Mouse (Mus musculus): ENCODE results near the gene Lgsn. TPM values are rescaled to one million over a fixed set of nuclear protein-coding genes. Genes with fewer than 3 reads are reported as not detected.

Lgsn gene
- polyA plus RNA-seq, 1 experiment from 2014 or later, result not detected

GRCm38 (mm10) chr1:31165326-31166121 lies 10.7 kb upstream of the Lgsn start:
- 75% methylated on average over 7 of the region's 7 CpGs for WGBS
- no peaks in the 10 kb centered on the region for H3K27me3 ChIP-seq
- H3K9me3 ChIP-seq, result no peaks in the 10 kb centered on the region
- H3K27ac ChIP-seq, result no peak overlapping the region
- H3K36me3 ChIP-seq, result no peaks in the 10 kb centered on the region
- no peak overlapping the region for H3K9ac ChIP-seq
- H3K4me1 ChIP-seq, result no peaks in the 10 kb centered on the region
- no peak overlapping the region for H3K4me2 ChIP-seq (replicated peaks)
- H3K4me3 ChIP-seq, result no peak overlapping the region
- no peak for ATAC-seq (ENCODE audit: low FRiP score, low read depth)

GRCm38 (mm10) chr1:31175401-31175800 lies 800 bp upstream of the Lgsn start:
- H3K4me1 ChIP-seq, result no peaks in the 10 kb centered on the region
- 79% methylated on average over 3 of the region's 3 CpGs for WGBS
- H3K27me3 ChIP-seq, result no peaks in the 10 kb centered on the region
- ATAC-seq (ENCODE audit: low FRiP score, low read depth), result no peak
- no peak overlapping the region for H3K27ac ChIP-seq
- no peak overlapping the region for H3K9ac ChIP-seq
- H3K4me3 ChIP-seq, result no peak overlapping the region
- H3K4me2 ChIP-seq (replicated peaks), result no peak overlapping the region
- H3K36me3 ChIP-seq, result no peaks in the 10 kb centered on the region
- no peaks in the 10 kb centered on the region for H3K9me3 ChIP-seq

- Histone ChIP-seq H3K27me3 (no peaks in the 10 kb centered on the region), H3K4me2 (replicated peaks) (no peak overlapping the region), H3K4me1 (no peaks in the 10 kb centered on the region), H3K36me3 (no peaks in the 10 kb centered on the region), H3K9me3 (no peaks in the 10 kb centered on the region), H3K9ac (no peak overlapping the region), H3K4me3 (no peak overlapping the region), H3K27ac (no peak overlapping the region)
- no peak for ATAC-seq (ENCODE audit: low FRiP score, low read depth)
- 72% methylated on average over 1 of the region's 1 CpGs for WGBS
Observed at GRCm38 (mm10) chr1:31178264-31178663, 2.1 kb downstream of the Lgsn start.

GRCm38 (mm10) chr1:31190237-31190866 lies 14.2 kb downstream of the Lgsn start:
- Histone ChIP-seq H3K4me2 (replicated peaks) (no peak overlapping the region), H3K4me3 (no peak overlapping the region), H3K9ac (no peak overlapping the region), H3K4me1 (no peaks in the 10 kb centered on the region), H3K27me3 (no peaks in the 10 kb centered on the region), H3K36me3 (no peaks in the 10 kb centered on the region), H3K9me3 (no peaks in the 10 kb centered on the region), H3K27ac (no peak overlapping the region)
- no peak for ATAC-seq (ENCODE audit: low FRiP score, low read depth)
- WGBS, result 71% methylated on average over 10 of the region's 10 CpGs

DNA sequence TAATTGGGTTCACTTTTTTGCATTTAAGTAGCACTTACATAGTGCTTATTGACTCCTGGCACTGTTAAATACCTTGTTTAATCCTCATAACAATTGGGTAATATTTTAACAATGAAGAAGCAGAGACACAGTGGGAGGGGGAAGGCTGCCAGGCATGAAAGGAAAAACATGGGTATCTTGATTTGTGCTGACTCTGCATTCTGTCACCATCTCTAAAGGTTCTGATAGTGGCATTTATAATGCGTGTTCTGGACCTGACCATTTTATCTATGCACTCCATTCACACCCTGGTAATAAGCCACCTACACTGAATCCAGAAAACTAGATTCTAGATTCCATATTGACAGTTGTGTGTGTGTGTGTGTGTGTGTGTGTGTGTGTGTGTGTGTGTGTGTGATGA lies 19.4 kb downstream of the Lgsn start:
- no peak overlapping the region for H3K4me3 ChIP-seq
- no peak overlapping the region for H3K27ac ChIP-seq
- no peak overlapping the region for H3K4me2 ChIP-seq (replicated peaks)
- ATAC-seq (ENCODE audit: low FRiP score, low read depth), result no peak
- H3K4me1 ChIP-seq, result no peaks in the 10 kb centered on the region
- H3K9me3 ChIP-seq, result no peaks in the 10 kb centered on the region
- WGBS, result 75% methylated on average over 1 of the region's 1 CpGs
- no peak overlapping the region for H3K9ac ChIP-seq
- no peaks in the 10 kb centered on the region for H3K36me3 ChIP-seq
- H3K27me3 ChIP-seq, result no peaks in the 10 kb centered on the region

DNA sequence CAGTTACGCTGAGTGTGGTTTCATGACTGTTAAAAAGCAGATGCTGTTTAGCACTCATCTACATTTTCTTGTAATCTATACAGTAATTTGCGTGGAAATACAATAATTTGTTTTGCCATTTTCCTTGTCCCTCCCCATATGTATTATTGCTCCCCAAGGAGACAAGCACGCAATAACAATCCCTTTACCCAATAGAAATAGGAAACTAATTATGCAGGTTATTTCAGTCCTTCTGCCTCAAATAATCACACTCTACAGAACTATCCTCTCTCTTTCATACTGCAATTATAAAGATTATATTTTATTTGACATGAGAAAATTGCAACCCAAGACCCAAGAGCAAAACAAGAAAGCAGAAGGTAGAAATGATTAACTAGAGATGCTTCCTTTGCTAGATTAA lies 20.8 kb downstream of the Lgsn start:
- H3K9ac ChIP-seq, result no peak overlapping the region
- H3K4me2 ChIP-seq (replicated peaks), result no peak overlapping the region
- no peaks in the 10 kb centered on the region for H3K27me3 ChIP-seq
- no peak overlapping the region for H3K4me3 ChIP-seq
- no peak for ATAC-seq (ENCODE audit: low FRiP score, low read depth)
- H3K27ac ChIP-seq, result no peak overlapping the region
- no peaks in the 10 kb centered on the region for H3K36me3 ChIP-seq
- WGBS, result 88% methylated on average over 3 of the region's 3 CpGs
- no peaks in the 10 kb centered on the region for H3K9me3 ChIP-seq
- H3K4me1 ChIP-seq, result no peaks in the 10 kb centered on the region

DNA sequence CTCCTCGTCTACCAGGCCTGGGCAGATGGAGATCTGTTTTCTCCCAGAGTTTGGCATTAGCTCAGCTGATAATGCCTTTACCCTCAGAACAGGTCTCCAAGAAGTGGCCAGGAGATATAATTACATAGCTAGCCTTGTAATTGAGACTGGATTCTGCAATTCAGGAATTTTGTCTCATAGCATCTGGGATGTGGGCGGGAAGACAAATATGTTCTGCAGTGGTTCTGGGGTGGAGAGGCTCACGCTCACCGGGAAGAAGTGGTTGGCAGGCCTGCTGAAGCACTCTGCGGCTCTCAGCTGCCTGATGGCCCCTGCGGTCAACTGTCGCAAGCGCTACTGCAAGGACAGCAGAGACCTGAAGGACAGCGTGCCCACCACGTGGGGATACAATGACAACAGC lies 27.6 kb downstream of the Lgsn start:
- H3K36me3 ChIP-seq, result no peaks in the 10 kb centered on the region
- no peaks in the 10 kb centered on the region for H3K4me1 ChIP-seq
- no peak overlapping the region for H3K27ac ChIP-seq
- H3K9ac ChIP-seq, result no peak overlapping the region
- H3K4me3 ChIP-seq, result no peak overlapping the region
- H3K9me3 ChIP-seq, result no peaks in the 10 kb centered on the region
- no peaks in the 10 kb centered on the region for H3K27me3 ChIP-seq
- no peak overlapping the region for H3K4me2 ChIP-seq (replicated peaks)
- ATAC-seq (ENCODE audit: low FRiP score, low read depth), result no peak
- WGBS, result 88% methylated on average over 10 of the region's 10 CpGs

GRCm38 (mm10) chr1:31205346-31205745 lies 29.1 kb downstream of the Lgsn start:
- Histone ChIP-seq H3K27me3 (no peaks in the 10 kb centered on the region), H3K4me3 (no peak overlapping the region), H3K27ac (no peak overlapping the region), H3K4me2 (replicated peaks) (no peak overlapping the region), H3K9ac (no peak overlapping the region), H3K36me3 (no peaks in the 10 kb centered on the region), H3K9me3 (no peaks in the 10 kb centered on the region), H3K4me1 (no peaks in the 10 kb centered on the region)
- WGBS, result 67% methylated on average over 7 of the region's 7 CpGs
- no peak for ATAC-seq (ENCODE audit: low FRiP score, low read depth)

DNA sequence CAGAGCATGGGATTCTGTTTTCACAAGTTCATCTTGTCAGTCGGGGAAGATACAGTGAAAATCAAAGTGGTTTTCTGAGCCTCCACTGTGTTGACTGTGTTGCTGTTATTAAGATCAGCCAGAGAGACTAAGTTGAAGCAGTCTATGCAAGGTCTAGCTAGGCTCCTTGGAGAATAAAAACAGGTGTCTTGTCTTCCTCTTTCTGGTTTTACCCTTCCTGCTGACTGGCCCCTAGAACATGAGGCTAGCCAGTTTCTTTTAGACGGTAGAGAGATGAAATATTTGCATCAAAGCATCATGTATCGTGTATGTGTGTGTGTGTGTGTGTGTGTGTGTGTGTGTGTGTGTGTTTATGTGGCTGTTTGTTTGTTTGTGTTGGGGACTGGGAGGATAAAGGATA lies 29.6 kb downstream of the Lgsn start:
- H3K9me3 ChIP-seq, result no peaks in the 10 kb centered on the region
- no peak overlapping the region for H3K4me3 ChIP-seq
- no peaks in the 10 kb centered on the region for H3K36me3 ChIP-seq
- no peak overlapping the region for H3K9ac ChIP-seq
- ATAC-seq (ENCODE audit: low FRiP score, low read depth), result no peak
- H3K4me1 ChIP-seq, result no peaks in the 10 kb centered on the region
- no peak overlapping the region for H3K27ac ChIP-seq
- no peak overlapping the region for H3K4me2 ChIP-seq (replicated peaks)
- H3K27me3 ChIP-seq, result no peaks in the 10 kb centered on the region
- 87% methylated on average over 3 of the region's 3 CpGs for WGBS

DNA sequence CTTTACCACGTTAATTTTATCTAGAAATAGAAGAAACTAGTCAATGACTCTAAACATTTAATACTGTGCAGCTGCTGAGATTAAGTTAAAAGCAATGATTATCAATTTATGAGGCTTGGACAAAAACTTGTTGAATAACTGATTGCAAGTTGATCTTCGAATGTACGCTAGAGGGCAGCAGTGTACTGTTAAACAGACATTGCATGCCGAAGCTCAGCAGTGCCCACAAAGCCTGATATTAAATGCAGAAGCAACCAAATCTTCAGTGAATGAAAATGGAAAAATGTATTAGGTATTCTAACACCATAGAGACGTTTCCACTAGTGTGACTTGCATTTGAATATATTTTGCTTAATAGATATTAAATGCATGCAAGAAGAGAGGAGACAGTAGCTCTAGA lies 33.9 kb downstream of the Lgsn start:
- Histone ChIP-seq H3K27ac (no peak overlapping the region), H3K36me3 (no peaks in the 10 kb centered on the region), H3K9me3 (no peaks in the 10 kb centered on the region), H3K4me3 (no peak overlapping the region), H3K27me3 (no peaks in the 10 kb centered on the region), H3K4me2 (replicated peaks) (no peak overlapping the region), H3K9ac (no peak overlapping the region), H3K4me1 (no peaks in the 10 kb centered on the region)
- 1% methylated on average over 5 of the region's 5 CpGs for WGBS
- ATAC-seq (ENCODE audit: low FRiP score, low read depth), result no peak; the same call in 1 of the 2 replicates

DNA sequence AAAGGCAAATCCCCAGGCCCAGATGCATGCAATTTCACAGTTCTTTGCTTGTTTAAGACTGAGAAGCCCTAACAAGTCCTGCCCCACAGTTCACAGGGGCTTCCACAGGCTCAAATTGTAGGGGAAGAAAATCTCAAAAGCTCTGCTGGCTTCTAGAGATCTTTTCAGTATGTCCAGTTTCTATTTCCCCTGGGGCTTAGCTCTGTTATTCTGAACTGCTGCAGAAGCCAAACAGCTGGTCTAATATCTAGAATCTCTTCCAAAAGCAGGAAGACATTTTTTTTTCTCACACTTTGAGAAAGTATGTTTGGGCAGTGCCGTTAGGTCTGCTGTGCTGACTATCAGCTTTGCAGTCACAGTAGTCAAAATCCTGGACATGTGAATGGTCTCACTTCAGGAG lies 38.6 kb downstream of the Lgsn start:
- Histone ChIP-seq H3K27ac (no peak overlapping the region), H3K36me3 (no peaks in the 10 kb centered on the region), H3K9me3 (no peaks in the 10 kb centered on the region), H3K4me3 (no peak overlapping the region), H3K4me2 (replicated peaks) (no peak overlapping the region), H3K4me1 (no peaks in the 10 kb centered on the region), H3K9ac (no peak overlapping the region), H3K27me3 (no peaks in the 10 kb centered on the region)
- no peak for ATAC-seq (ENCODE audit: low FRiP score, low read depth)
- WGBS, result 70% methylated on average over 1 of the region's 1 CpGs

DNA sequence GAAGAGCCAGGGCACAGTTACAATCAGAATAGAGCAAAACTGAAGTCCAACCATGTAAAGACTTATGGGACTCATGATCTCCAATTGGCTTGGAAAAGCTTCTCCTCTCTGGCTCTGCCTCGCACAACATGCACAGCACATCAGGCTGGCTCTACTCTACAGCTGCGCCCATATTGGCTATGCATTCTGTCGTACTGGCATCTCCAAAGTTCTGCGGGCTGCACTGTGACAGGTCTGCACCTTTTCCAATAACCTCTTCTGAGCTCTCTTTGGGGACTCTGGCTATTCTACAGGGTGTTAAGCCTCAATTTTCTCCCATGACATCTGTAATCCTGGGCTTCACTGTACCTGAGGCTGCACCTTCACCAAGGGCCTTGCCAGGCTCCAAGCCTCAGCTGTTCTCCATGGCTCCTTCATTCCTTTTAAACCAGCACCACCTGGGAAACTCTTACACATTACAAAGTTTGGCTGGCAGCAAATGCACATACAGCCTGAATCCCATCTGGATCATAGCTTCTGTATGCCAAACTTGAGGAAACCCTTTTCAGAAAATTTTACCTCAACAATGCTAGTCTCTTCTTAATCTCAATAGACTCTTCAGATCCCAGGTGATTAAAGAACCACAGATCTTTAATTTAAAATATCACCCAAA lies 44.5 kb downstream of the Lgsn start:
- Histone ChIP-seq H3K27me3 (no peaks in the 10 kb centered on the region), H3K4me3 (no peak overlapping the region), H3K9me3 (no peaks in the 10 kb centered on the region), H3K4me1 (no peaks in the 10 kb centered on the region), H3K4me2 (replicated peaks) (no peak overlapping the region), H3K9ac (no peak overlapping the region), H3K27ac (no peak overlapping the region), H3K36me3 (no peaks in the 10 kb centered on the region)
- no peak for ATAC-seq (ENCODE audit: low FRiP score, low read depth)
- WGBS, result 84% methylated on average over 4 of the region's 4 CpGs

Data from limb, embryonic 13.5 days (tissue).